8 mouse cellular contexts compared by ENCODE assay signal in genomic region chr3:157924692-157925328, GRCm38 (mm10). TPM values are rescaled to one million over a fixed set of nuclear protein-coding genes. Genes with fewer than 3 reads are reported as not detected.
DNase-seq lines count a peak whose midpoint lies in the region; ATAC-seq and TF ChIP-seq lines count a peak whose summit lies in the region.

Gene Cth (minus strand): TSS chr3:157925077.

- H3K4me1 ChIP-seq in hindbrain, postnatal 0 days (ENCODE audit: insufficient read depth, low read length), result no peaks in the 10 kb centered on the region

- no peak; the same call in 1 of the 2 replicates for TF ChIP-seq CTCF in hindbrain, postnatal 0 days (IDR thresholded peaks at IDR 0.05; ENCODE audit: low read depth)

- peak within 1 kb of the TSS; percentile 56 for H3K4me3 ChIP-seq in hindbrain, postnatal 0 days (ENCODE audit: low read length)

- H3K36me3 ChIP-seq in hindbrain, postnatal 0 days (ENCODE audit: insufficient read depth, low read length), result no peaks in the 10 kb centered on the region

- peak within 1 kb of the TSS; percentile 41; the same call in 1 of the 2 replicates for H3K27ac ChIP-seq in hindbrain, postnatal 0 days

- WGBS in hindbrain, postnatal 0 days, result 1% methylated on average over 30 of the region's 30 CpGs

- peak within 1 kb of the TSS; percentile 47 for H3K9ac ChIP-seq in hindbrain, postnatal 0 days (replicated peaks; ENCODE audit: low read length)

- ATAC-seq in hindbrain, postnatal 0 days, result peak; percentile 100

- DNase-seq in adrenal gland, adult (ENCODE audit: inconsistent age in 2 of 2, low spot score in 1 of 2), result peak; percentile 94 to 97
- peak; percentile 96 for DNase-seq in embryo, embryonic 10 days (ENCODE audit: low spot score)
- DNase-seq in gastrocnemius, adult 8-10 months (ENCODE audit: low spot score in 2 of 2), result peak; percentile 77 to 90
- DNase-seq in hindbrain, postnatal 0 days (ENCODE audit: low spot score), result peak; percentile 88
- DNase-seq in left cerebral cortex, adult 18-20 months (ENCODE audit: low spot score in 2 of 2), result peak; percentile 78 to 86
- peak; percentile 88 to 94 for DNase-seq in lung, postnatal 4 days
- peak; percentile 92 for DNase-seq in right cerebral cortex, adult 18-20 months
- peak; percentile 72 for DNase-seq in urinary bladder, adult 2 months (ENCODE audit: low spot score)

- H3K9me3 ChIP-seq in hindbrain, postnatal 0 days (ENCODE audit: low read length), result no peaks in the 10 kb centered on the region

- H3K4me2 ChIP-seq in hindbrain, postnatal 0 days (ENCODE audit: low read depth, low read length), result peak within 1 kb of the TSS; percentile 99

- no peaks in the 10 kb centered on the region for H3K27me3 ChIP-seq in hindbrain, postnatal 0 days (ENCODE audit: insufficient read depth, low read length)

RNA-seq across cellular contexts. Expression of gene Cth, which starts in this region (rescaled TPM):
- total RNA-seq in gastrocnemius, adult 8-10 months (2022), result 1 to 10 TPM; 1.5 to 6.5 (median 3.4) TPM
- total RNA-seq in hindbrain, postnatal 0 days (2014; rRNA removed), result 5.4 and 6.0 TPM in 2 replicates
- polyA plus RNA-seq in hindbrain, postnatal 0 days (2015; fragmentation: Nextera tagmentation; extraction: Ambion mirVana), result 2.8 and 3.3 TPM in 2 replicates
- 1 to 10 TPM; 3.2 to 4.7 TPM for total RNA-seq in left cerebral cortex, adult 18-20 months (2021)
- polyA plus RNA-seq in urinary bladder, adult 2 months (2012; rRNA removed), result 3.4 and 5.4 TPM in 2 replicates

Comparison
In these comparisons a context has a peak if more than half of its experiments do, and no peak if none do; other contexts are left out.
1. Peak in every context shown above with its lines: DNase-seq, ATAC-seq, H3K4me3 ChIP-seq and H3K27ac ChIP-seq.